Mouse (Mus musculus): ENCODE measurements at regions not wholly inside any gene's neighbourhood (a gene's known extent, or its start where the extent isn't known, plus 50 kb on each side); places are given as distances from the start of the nearest gene placed in this dataset.

- ATAC-seq (replicated peaks; ENCODE audit: poor library complexity, severe bottlenecking), result no peak
Measured at GRCm38 (mm10) chr4:12541508-12541907, 369.7 kb upstream of the Fam92a start.

- no peak for ATAC-seq (replicated peaks; ENCODE audit: poor library complexity, severe bottlenecking)
Measured at GRCm38 (mm10) chr4:12539184-12539791, 367.5 kb upstream of the Fam92a start.

DNA sequence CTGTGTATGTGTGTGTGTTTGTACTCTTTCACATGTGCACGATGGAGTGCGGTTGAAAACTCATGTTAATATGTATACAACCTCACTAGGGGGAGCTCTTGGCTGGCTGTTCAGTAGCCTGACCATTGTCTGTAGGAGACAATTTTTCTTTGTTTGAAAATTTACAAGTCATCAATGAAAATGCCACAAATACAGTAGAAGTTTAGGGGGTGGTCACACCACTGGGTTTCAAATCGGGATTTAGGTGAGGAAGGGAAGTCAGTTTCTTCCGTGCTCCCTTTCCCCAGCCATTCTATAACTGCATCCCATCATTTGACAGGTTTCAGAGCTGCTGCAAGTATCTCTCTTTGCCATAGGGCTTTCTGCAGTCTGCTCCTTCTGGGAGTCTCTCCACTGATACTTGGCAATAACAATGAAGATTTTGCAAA, 366.9 kb upstream of the Fam92a start:
- ATAC-seq (replicated peaks; ENCODE audit: poor library complexity, severe bottlenecking), result peak; percentile 48; the same call in 1 of the 2 replicates

- no peak for ATAC-seq (replicated peaks; ENCODE audit: poor library complexity, severe bottlenecking)
Measured at GRCm38 (mm10) chr4:12538043-12538442, 366.2 kb upstream of the Fam92a start.

- ATAC-seq (replicated peaks; ENCODE audit: poor library complexity, severe bottlenecking), result no peak
Measured at GRCm38 (mm10) chr4:12534151-12534550, 362.3 kb upstream of the Fam92a start.

DNA sequence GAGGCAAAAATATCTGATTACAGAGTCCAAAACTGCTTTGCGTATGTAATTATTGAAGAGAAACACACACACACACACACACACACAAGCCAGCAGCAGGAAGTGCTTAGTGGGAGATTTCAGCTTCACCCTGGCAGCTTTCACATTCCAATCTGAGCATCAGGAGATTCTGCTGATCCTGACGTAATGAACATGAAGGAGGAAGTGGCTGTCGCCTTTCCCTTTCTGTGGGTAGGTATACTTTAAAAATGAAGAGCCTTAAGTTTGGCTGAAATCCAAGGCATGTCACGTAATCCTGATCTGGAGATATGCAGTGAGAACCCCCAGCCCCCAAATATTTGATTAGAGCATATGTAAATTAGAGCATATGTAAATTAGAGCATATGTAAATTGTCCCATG, 361.1 kb upstream of the Fam92a start:
- ATAC-seq (replicated peaks; ENCODE audit: poor library complexity, severe bottlenecking), result peak; percentile 44; the same call in 1 of the 2 replicates

GRCm38 (mm10) chr4:12522358-12522757, 350.5 kb upstream of the Fam92a start:
- no peak for ATAC-seq (replicated peaks; ENCODE audit: poor library complexity, severe bottlenecking)

GRCm38 (mm10) chr4:12521246-12521645, 349.4 kb upstream of the Fam92a start:
- no peak for ATAC-seq (replicated peaks; ENCODE audit: poor library complexity, severe bottlenecking)

DNA sequence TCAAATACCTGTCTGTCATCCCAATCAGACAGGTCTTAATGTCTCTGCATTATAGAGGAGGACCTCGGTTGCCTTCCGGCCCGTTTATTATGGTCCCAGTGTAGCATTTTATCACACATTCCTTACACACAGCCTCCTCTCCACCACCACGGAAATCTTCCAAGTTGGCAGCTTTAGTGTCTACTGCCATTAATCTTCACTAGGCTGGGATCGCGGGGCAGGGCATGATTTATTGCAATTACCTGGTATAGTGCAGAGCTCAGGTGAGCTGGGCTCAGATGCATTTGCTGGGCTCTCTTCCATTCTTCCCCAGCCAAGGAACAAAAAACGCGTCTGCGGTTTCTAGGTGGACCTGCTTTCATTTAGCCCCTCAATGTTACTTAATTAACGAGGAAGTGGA, 344.7 kb upstream of the Fam92a start:
- ATAC-seq (replicated peaks; ENCODE audit: poor library complexity, severe bottlenecking), result no peak

GRCm38 (mm10) chr4:12511656-12512385, 340.0 kb upstream of the Fam92a start:
- no peak for ATAC-seq (replicated peaks; ENCODE audit: poor library complexity, severe bottlenecking)

- no peak for ATAC-seq (replicated peaks; ENCODE audit: poor library complexity, severe bottlenecking)
Measured at GRCm38 (mm10) chr4:12506851-12507551, 335.2 kb upstream of the Fam92a start.

- ATAC-seq (replicated peaks; ENCODE audit: poor library complexity, severe bottlenecking), result peak; percentile 35; the same call in 1 of the 2 replicates
Measured at GRCm38 (mm10) chr4:12501086-12501485, 329.3 kb upstream of the Fam92a start.

- ATAC-seq (replicated peaks; ENCODE audit: poor library complexity, severe bottlenecking), result no peak
Measured at GRCm38 (mm10) chr4:12498426-12498825, 326.6 kb upstream of the Fam92a start.

DNA sequence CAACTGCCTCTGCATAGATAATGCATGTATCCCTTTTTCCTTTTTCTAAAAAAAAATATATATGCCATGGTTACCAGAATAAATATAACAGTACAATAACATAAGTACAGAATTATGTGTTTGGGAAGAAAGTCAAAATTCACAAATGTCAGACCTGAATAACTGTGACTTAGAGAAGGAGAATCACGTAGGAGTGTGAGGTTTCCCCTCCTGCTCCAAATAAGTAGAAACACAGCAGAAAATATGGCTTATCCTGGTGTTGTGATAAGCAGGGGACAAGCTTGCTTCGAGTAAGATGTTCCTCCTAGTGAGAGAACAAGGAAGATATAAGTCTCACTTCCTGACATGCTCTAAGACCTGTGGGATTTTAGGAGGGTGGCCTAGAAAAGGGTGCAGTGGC, 320.7 kb upstream of the Fam92a start:
- ATAC-seq (replicated peaks; ENCODE audit: poor library complexity, severe bottlenecking), result no peak

DNA sequence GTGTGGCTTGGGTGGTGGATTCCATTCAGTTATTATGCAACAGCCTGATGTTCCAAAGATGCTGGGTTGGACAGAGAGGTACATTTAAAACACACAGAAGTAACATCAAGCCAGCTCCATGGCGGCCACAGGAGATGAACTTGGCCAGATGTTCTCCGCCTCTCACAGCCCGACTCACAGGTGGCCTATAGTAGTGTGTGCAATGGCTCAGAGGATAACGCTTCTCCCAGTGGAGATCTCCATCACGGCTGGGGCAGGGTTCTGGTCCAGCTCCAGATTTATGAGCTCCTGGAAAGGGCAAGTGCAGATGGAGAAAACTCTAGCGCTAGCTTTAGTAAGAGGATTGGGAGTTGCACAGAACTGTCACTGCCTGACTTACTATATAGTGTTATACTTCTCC, 319.5 kb upstream of the Fam92a start:
- no peak for ATAC-seq (replicated peaks; ENCODE audit: poor library complexity, severe bottlenecking)

GRCm38 (mm10) chr4:12490066-12490465, 318.3 kb upstream of the Fam92a start:
- ATAC-seq (replicated peaks; ENCODE audit: poor library complexity, severe bottlenecking), result no peak

DNA sequence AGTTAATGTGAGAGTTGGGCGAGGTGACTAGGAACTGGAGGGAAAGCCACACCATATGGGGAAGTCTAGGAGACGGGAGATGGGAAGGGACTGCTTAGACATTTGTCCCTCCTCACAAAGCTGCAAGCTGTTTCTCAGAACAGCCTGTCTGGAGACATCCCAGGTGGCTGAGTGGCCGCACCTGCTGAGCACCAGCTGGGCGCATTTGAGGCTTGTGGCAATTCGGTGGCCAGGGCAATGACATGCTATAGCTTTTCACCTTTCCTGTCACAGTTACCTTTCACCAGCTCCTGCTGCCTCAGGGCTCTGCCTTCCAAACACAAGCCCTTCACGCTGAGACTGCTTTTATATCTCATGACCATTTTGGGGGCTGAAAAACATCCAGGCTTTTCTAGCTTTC, 317.5 kb upstream of the Fam92a start:
- ATAC-seq (replicated peaks; ENCODE audit: poor library complexity, severe bottlenecking), result no peak

- ATAC-seq (replicated peaks; ENCODE audit: poor library complexity, severe bottlenecking), result no peak
Measured at GRCm38 (mm10) chr4:12481481-12481880, 309.7 kb upstream of the Fam92a start.

DNA sequence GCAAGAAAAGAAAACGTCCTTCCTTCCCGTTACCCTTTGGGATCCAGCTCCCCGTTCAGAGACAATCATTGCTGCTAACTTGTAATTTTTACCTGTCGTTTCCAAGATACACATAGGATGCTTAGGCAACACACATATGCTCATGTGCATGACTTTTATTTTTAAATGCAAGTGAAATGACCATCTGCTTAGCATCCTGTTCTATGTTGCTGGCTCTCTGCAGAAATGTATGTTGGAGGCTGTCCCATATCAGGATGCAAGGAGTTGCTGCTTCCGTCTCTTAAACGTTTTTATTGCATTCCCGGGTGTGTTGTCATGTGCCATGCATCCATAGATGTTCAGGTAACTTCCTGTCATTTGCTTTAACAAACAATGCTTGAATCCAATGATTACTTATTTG, 304.9 kb upstream of the Fam92a start:
- no peak for ATAC-seq (replicated peaks; ENCODE audit: poor library complexity, severe bottlenecking)

- ATAC-seq (replicated peaks; ENCODE audit: poor library complexity, severe bottlenecking), result no peak
Measured at GRCm38 (mm10) chr4:12474981-12475568, 303.3 kb upstream of the Fam92a start.

DNA sequence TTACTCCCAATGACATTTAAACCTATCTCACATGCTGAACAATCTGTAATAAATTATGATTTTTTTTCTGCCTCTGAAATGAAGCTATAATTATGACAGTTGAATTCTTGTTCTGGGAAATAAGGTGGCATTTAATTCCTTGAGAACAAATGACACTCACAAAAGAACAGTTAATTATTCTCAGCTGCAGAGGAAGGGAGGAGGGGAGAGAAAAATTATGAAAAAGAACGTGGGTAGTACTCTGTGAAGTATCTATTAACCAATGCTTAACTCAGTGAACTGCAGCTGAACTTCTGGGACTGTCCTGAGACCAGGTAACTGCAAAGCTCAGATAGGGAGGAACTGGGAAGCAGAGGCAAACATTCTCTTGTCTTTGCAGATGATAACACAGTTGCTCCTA, 302.6 kb upstream of the Fam92a start:
- ATAC-seq (replicated peaks; ENCODE audit: poor library complexity, severe bottlenecking), result no peak

Data from granulocyte monocyte progenitor cell, adult 5-6 weeks (primary cell).